Mouse (Mus musculus) thymus, adult 2 months (tissue): ENCODE results near the gene Grk5. TPM values are rescaled to one million over a fixed set of nuclear protein-coding genes. Genes with fewer than 3 reads are reported as not detected.

Experiments
- DNase-seq: peaks from one replicate; pipeline ENCODE4 v3.0.0; 2021
- H3K27ac ChIP-seq: fragments of 200-500 bp; 2 replicates; pipeline ENCODE4 v1.5.1; 2012; ENCODE audit warnings: low read length, control low read depth; ENCODE audit not compliant: control insufficient read depth, insufficient read depth
- H3K27me3 ChIP-seq: fragments of 200-500 bp; 2 replicates; pipeline ENCODE4 v1.6.1; 2012; ENCODE audit warnings: mild to moderate bottlenecking, low read length, moderate library complexity, mixed read lengths; ENCODE audit not compliant: control insufficient read depth, insufficient read depth
- H3K36me3 ChIP-seq: fragments of 200-500 bp; 2 replicates; pipeline ENCODE4 v1.6.1; 2012; ENCODE audit warnings: mild to moderate bottlenecking, low read length, moderate library complexity; ENCODE audit not compliant: control insufficient read depth, insufficient read depth
- H3K4me1 ChIP-seq: fragments of 200-500 bp; replicated peaks from 2 replicates; pipeline ENCODE4 v1.6.1; 2012; ENCODE audit warnings: low read length; ENCODE audit not compliant: control insufficient read depth, insufficient read depth
- H3K4me3 ChIP-seq: fragments of 200-500 bp; 2 replicates; pipeline ENCODE4 v1.5.1; 2012; ENCODE audit warnings: mild to moderate bottlenecking, low read length, control low read depth, moderate library complexity; ENCODE audit not compliant: control insufficient read depth, insufficient read depth
- CTCF ChIP-seq: fragments of 200-500 bp; IDR thresholded peaks from 2 replicates; pipeline ENCODE4 v1.5.1; 2012; ENCODE audit warnings: mild to moderate bottlenecking, control low read depth, low read length, moderate library complexity, borderline replicate concordance; ENCODE audit not compliant: control insufficient read depth, poor library complexity, insufficient read depth; ENCODE audit errors: extremely low read depth
- POLR2A ChIP-seq: fragments of 200-500 bp; IDR thresholded peaks from 2 replicates; pipeline ENCODE4 v1.6.1; 2012; ENCODE audit warnings: mild to moderate bottlenecking, low read length, control low read depth, moderate library complexity; ENCODE audit not compliant: control insufficient read depth, poor library complexity, insufficient read depth; ENCODE audit errors: extremely low read depth
- WGBS: fragments of 180-500 bp; shearing (Covaris S2); methylation state at CpG from one replicate; pipeline ENCODE4 v1.1.7; 2018; 5-methylcytosine and 5-hydroxymethylcytosine counted together
- polyA plus RNA-seq: library from polyadenylated mRNA; depleted of rRNA; stranded (reverse); fragments of >200 nt; gene quantifications from 2 replicates; pipeline ENCODE4 v1.2.3, GENCODE M21; 2012

Gene Grk5
- polyA plus RNA-seq, 1 experiment: 2.0 TPM

DNA sequence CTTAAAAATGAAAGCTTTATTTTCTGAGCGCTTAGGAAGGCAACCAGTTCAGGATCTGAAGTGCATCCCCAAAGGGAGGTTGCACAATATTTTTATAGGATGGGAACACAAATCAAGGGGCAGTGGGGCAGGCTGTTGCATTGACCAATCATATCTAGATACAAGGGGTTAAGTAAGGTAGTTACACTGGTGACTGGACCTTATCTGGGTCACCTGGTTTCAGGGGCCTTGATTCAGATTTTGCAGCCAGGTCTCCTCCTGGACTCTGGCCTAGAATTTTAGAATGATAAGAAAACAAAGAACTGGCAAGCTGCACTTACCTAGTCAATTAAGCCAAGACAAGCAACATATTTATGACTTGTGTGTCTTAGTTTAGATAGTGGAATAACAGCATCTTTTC, 161.6 kb downstream of the Grk5 start:
- no peak for DNase-seq
- H3K27ac ChIP-seq: no peak overlapping the region
- no peaks in the 10 kb centered on the region for H3K36me3 ChIP-seq
- WGBS: 100% methylated on average over 1 of the region's 1 CpGs
- no peaks in the 10 kb centered on the region for H3K27me3 ChIP-seq
- no peak overlapping the region for H3K4me3 ChIP-seq
- no peaks in the 10 kb centered on the region for H3K4me1 ChIP-seq
- TF ChIP-seq CTCF (no peak), POLR2A (no peak)

- Histone ChIP-seq H3K27ac (no peak overlapping the region), H3K36me3 (no peaks in the 10 kb centered on the region), H3K4me3 (no peak overlapping the region), H3K27me3 (no peaks in the 10 kb centered on the region), H3K4me1 (no peaks in the 10 kb centered on the region)
- no peak for DNase-seq
- no peak for TF ChIP-seq CTCF
- TF ChIP-seq POLR2A: no peak
These were observed 162.5 kb downstream of the Grk5 start for GRCm38 (mm10) chr19:61052008-61052407.

GRCm38 (mm10) chr19:61052786-61053185, 163.2 kb downstream of the Grk5 start:
- H3K36me3 ChIP-seq: no peaks in the 10 kb centered on the region
- TF ChIP-seq CTCF (no peak), POLR2A (no peak)
- H3K27ac ChIP-seq: no peak overlapping the region
- H3K27me3 ChIP-seq: no peaks in the 10 kb centered on the region
- DNase-seq: no peak
- H3K4me3 ChIP-seq: no peak overlapping the region
- H3K4me1 ChIP-seq: no peaks in the 10 kb centered on the region

GRCm38 (mm10) chr19:61056783-61057410, 167.3 kb downstream of the Grk5 start:
- H3K36me3 ChIP-seq: no peaks in the 10 kb centered on the region
- WGBS: 85% methylated on average over 5 of the region's 5 CpGs
- DNase-seq: no peak
- H3K27ac ChIP-seq: no peak overlapping the region
- TF ChIP-seq CTCF (no peak), POLR2A (no peak)
- H3K4me3 ChIP-seq: no peak overlapping the region
- H3K4me1 ChIP-seq: no peaks in the 10 kb centered on the region; the same call in 1 of the 2 replicates
- H3K27me3 ChIP-seq: no peaks in the 10 kb centered on the region

GRCm38 (mm10) chr19:61057581-61057980, 168.0 kb downstream of the Grk5 start:
- H3K4me1 ChIP-seq: no peaks in the 10 kb centered on the region; the same call in 1 of the 2 replicates
- H3K4me3 ChIP-seq: no peak overlapping the region
- 85% methylated on average over 3 of the region's 3 CpGs for WGBS
- no peaks in the 10 kb centered on the region for H3K27me3 ChIP-seq
- H3K27ac ChIP-seq: no peak overlapping the region
- no peaks in the 10 kb centered on the region for H3K36me3 ChIP-seq
- TF ChIP-seq CTCF (no peak), POLR2A (no peak)
- DNase-seq: no peak

- TF ChIP-seq POLR2A: no peak
- DNase-seq: no peak
- Histone ChIP-seq H3K4me1 (no peaks in the 10 kb centered on the region; the same call in 1 of the 2 replicates), H3K4me3 (no peak overlapping the region), H3K36me3 (no peaks in the 10 kb centered on the region), H3K27ac (no peak overlapping the region), H3K27me3 (no peaks in the 10 kb centered on the region)
- WGBS: 91% methylated on average over 3 of the region's 3 CpGs
These were observed 174.8 kb downstream of the Grk5 start for GRCm38 (mm10) chr19:61064386-61064785.

DNA sequence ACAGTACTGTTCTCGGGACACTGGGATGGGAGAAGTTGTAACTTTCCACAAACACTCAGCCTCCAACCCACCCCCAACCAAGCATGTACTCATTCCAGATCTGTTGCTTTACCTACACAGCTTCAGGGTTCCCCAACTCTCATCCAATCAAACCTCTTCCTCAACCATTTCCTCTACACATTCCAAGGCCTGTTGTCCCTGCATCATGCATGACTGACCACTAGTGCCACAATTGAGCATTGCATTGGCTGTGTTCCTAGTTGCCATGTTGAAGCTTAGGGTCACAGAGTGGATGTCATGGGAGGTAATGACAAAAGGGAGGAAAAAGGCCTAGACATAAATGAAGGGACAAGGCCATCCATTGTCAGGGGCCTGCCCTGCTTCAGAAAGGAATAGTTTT, 175.5 kb downstream of the Grk5 start:
- no peak for DNase-seq
- no peaks in the 10 kb centered on the region for H3K36me3 ChIP-seq
- H3K4me3 ChIP-seq: no peak overlapping the region
- TF ChIP-seq CTCF: no peak
- 96% methylated on average over 1 of the region's 1 CpGs for WGBS
- H3K27me3 ChIP-seq: no peaks in the 10 kb centered on the region
- no peaks in the 10 kb centered on the region for H3K4me1 ChIP-seq
- H3K27ac ChIP-seq: no peak overlapping the region
